Mouse (Mus musculus): ENCODE data around the gene Tedc2.

GRCm38 (mm10) chr17:24190934-24191333, 29.7 kb downstream of the Tedc2 start:
- TF ChIP-seq CTCF (IDR thresholded peaks at IDR 0.05; ENCODE audit: extremely low read depth, insufficient read length, insufficient replicate concordance, low read depth, low read length) (no peak), POLR2A (IDR thresholded peaks at IDR 0.05; ENCODE audit: low read depth, low read length) (no peak)
